Mouse (Mus musculus) neural tube, embryonic 14.5 days (tissue): ENCODE measurements around the gene Cks2. TPM values are rescaled to one million over a fixed set of nuclear protein-coding genes. Genes with fewer than 3 reads are reported as not detected.

Experiments
- ATAC-seq: fragments of 200-750 bp; cut with Nextera tagmentation; 2 replicates; pipeline ENCODE4 v1.8.0; 2017; ENCODE audit warnings: low read depth, mild to moderate bottlenecking, moderate TSS enrichment, moderate library complexity
- H3K27ac ChIP-seq: fragments of 300-500 bp; sonication (generic); 2 replicates; pipeline ENCODE4 v1.5.1; 2014; ENCODE audit warnings: low read depth, mild to moderate bottlenecking, control low read depth, low read length, moderate library complexity, mixed read lengths
- H3K27me3 ChIP-seq: fragments of 300-500 bp; sonication (generic); 2 replicates; pipeline ENCODE4 v1.6.1; 2014; ENCODE audit warnings: low read length; ENCODE audit not compliant: control insufficient read depth, insufficient read depth
- H3K36me3 ChIP-seq: fragments of 300-500 bp; sonication (generic); 2 replicates; pipeline ENCODE4 v1.6.1; 2014; ENCODE audit warnings: low read length, mixed read lengths; ENCODE audit not compliant: control insufficient read depth, insufficient read depth
- H3K4me1 ChIP-seq: fragments of 300-500 bp; sonication (generic); 2 replicates; pipeline ENCODE4 v1.6.1; 2014; ENCODE audit warnings: low read length; ENCODE audit not compliant: control insufficient read depth, insufficient read depth
- H3K4me2 ChIP-seq: fragments of 300-500 bp; sonication (generic); 2 replicates; pipeline ENCODE4 v1.6.1; 2014; ENCODE audit warnings: mild to moderate bottlenecking, low read depth, low read length, control low read depth
- H3K4me3 ChIP-seq: fragments of 300-500 bp; sonication (generic); 2 replicates; pipeline ENCODE4 v1.5.1; 2014; ENCODE audit warnings: low read depth, low read length, control low read depth, mixed read lengths
- H3K9ac ChIP-seq: fragments of 300-500 bp; sonication (generic); replicated peaks from 2 replicates; pipeline ENCODE4 v1.6.1; 2014; ENCODE audit warnings: low read depth, mild to moderate bottlenecking, control low read depth, low read length, mixed read lengths
- H3K9me3 ChIP-seq: fragments of 300-500 bp; sonication (generic); 2 replicates; pipeline ENCODE4 v1.6.1; 2016; ENCODE audit warnings: low read length; ENCODE audit not compliant: control insufficient read depth
- WGBS: fragments of 180-500 bp; shearing (Covaris S2); extraction: QIAGEN DNeasy Blood & Tissue Kit; methylation state at CpG from one replicate; pipeline ENCODE4 v1.1.7; 2014; 5-methylcytosine and 5-hydroxymethylcytosine counted together
- polyA plus RNA-seq: library from polyadenylated mRNA; unstranded; fragments of >200 nt; fragmentation: Nextera tagmentation; extraction: Ambion mirVana; gene quantifications from 2 replicates; pipeline ENCODE4 v1.2.1, GENCODE M21; 2014

Cks2 gene
- polyA plus RNA-seq, 1 experiment from 2014 or later: 24.5 TPM

DNA sequence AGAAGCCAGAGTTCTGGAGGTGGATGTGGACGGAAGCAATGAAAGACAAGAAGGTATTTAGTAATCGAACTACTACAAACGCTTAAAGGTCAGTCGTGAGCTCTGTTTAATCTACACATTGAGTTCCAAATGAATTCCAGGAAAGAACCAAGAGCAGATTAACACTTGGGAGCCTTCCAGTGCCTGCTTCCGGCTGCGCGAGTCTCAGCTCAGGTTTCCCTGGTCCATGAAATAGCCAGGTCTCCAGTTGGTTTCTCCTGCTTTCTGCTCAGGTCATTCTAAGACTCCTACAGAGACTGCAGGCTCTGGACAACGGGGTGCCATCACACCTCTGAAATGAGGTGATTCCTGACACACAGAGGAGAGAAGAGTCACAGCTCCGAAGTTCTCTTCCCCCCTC is 34.0 kb upstream of the Cks2 start:
- Histone ChIP-seq H3K27ac (no peak overlapping the region), H3K4me2 (no peak overlapping the region), H3K4me1 (no peaks in the 10 kb centered on the region), H3K4me3 (no peak overlapping the region), H3K27me3 (no peaks in the 10 kb centered on the region), H3K9me3 (no peaks in the 10 kb centered on the region), H3K36me3 (no peaks in the 10 kb centered on the region), H3K9ac (no peak overlapping the region)
- 38% methylated on average over 9 of the region's 9 CpGs for WGBS
- ATAC-seq: no peak

DNA sequence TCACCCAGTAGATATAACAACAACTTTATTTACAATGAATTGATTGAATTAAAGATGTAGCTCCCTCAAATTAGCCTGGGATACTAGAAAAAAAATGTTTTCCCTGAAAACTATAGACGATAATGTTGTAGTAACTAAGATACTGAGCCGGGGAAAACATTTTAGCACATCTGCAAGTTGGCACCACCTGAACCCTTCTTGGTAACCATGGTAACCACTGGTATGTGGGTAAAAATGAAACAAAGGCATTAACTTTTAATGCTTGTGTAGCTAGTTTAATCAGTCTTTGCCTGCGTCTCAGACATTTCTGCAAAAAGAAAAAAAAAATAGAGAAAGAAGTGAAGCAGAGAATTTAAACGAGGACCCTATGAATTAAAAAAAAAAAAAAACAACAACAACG is 33.5 kb upstream of the Cks2 start:
- Histone ChIP-seq H3K36me3 (no peaks in the 10 kb centered on the region), H3K9ac (no peak overlapping the region), H3K27ac (no peak overlapping the region), H3K4me3 (no peak overlapping the region), H3K4me2 (no peak overlapping the region), H3K27me3 (no peaks in the 10 kb centered on the region), H3K9me3 (no peaks in the 10 kb centered on the region), H3K4me1 (no peaks in the 10 kb centered on the region)
- 48% methylated on average over 5 of the region's 5 CpGs for WGBS
- ATAC-seq: no peak

- no peak overlapping the region for H3K4me3 ChIP-seq
- ATAC-seq: no peak
- 69% methylated on average over 10 of the region's 10 CpGs for WGBS
Observed at GRCm38 (mm10) chr13:51615815-51616214, 29.2 kb upstream of the Cks2 start.

DNA sequence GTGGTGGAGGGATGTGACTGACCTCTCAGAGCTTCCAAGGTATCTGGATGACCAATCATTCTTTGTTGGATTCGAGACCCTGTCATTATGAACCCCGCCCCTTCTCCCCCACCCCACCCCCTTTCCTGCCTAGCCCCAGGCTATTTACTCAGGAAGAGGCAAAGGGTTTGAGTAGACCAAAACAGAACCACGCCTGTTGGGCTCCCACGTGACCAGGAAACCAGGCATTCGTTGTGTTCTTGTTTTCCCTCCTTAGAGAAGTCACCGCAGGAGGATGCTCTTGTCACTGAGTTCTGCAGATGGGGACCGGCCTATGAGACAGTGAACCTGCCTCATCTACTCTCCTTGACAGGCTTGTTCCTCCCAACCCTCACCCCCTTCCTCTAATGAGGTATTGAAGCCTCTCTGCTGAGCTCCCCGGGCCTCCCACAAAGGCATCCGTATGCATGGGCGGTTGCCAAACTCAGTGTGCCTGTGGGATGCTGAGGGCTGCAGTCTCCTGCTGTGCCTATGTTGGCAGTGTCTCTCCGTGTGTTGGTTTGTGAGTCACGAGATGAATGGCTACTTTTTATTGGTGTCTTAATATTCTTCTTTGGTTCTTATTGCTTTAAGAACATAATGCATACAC is 28.5 kb upstream of the Cks2 start:
- peak; percentile 76 for ATAC-seq
- WGBS: 9% methylated on average over 12 of the region's 12 CpGs
- Histone ChIP-seq H3K36me3 (no peaks in the 10 kb centered on the region), H3K27me3 (no peaks in the 10 kb centered on the region), H3K9me3 (no peaks in the 10 kb centered on the region), H3K4me2 (no peak overlapping the region), H3K4me1 (no peaks in the 10 kb centered on the region), H3K27ac (no peak overlapping the region), H3K9ac (no peak overlapping the region), H3K4me3 (no peak overlapping the region)

More at GRCm38 (mm10) chr13:51615815-51616214, 29.2 kb upstream of the Cks2 start:
- no peaks in the 10 kb centered on the region for H3K4me1 ChIP-seq
- no peak overlapping the region for H3K4me2 ChIP-seq
- no peaks in the 10 kb centered on the region for H3K9me3 ChIP-seq
- no peak overlapping the region for H3K27ac ChIP-seq
- no peak overlapping the region for H3K9ac ChIP-seq
- no peaks in the 10 kb centered on the region for H3K27me3 ChIP-seq
- H3K36me3 ChIP-seq: no peaks in the 10 kb centered on the region

GRCm38 (mm10) chr13:51617306-51617705 is 27.7 kb upstream of the Cks2 start:
- H3K4me3 ChIP-seq: no peak overlapping the region
- 73% methylated on average over 1 of the region's 1 CpGs for WGBS
- H3K27me3 ChIP-seq: no peaks in the 10 kb centered on the region
- no peaks in the 10 kb centered on the region for H3K4me1 ChIP-seq
- no peak overlapping the region for H3K27ac ChIP-seq
- no peak overlapping the region for H3K9ac ChIP-seq
- H3K9me3 ChIP-seq: no peaks in the 10 kb centered on the region
- H3K4me2 ChIP-seq: no peak overlapping the region
- H3K36me3 ChIP-seq: no peaks in the 10 kb centered on the region
- no peak for ATAC-seq

- ATAC-seq: peak; percentile 58; the same call in 1 of the 2 replicates
Observed at GRCm38 (mm10) chr13:51617861-51618260, 27.2 kb upstream of the Cks2 start.

GRCm38 (mm10) chr13:51618602-51619001 is 26.4 kb upstream of the Cks2 start:
- Histone ChIP-seq H3K27ac (no peak overlapping the region), H3K4me3 (no peak overlapping the region), H3K4me1 (no peaks in the 10 kb centered on the region), H3K9ac (no peak overlapping the region), H3K9me3 (no peaks in the 10 kb centered on the region), H3K36me3 (no peaks in the 10 kb centered on the region), H3K27me3 (no peaks in the 10 kb centered on the region), H3K4me2 (no peak overlapping the region)
- no peak for ATAC-seq
- 11% methylated on average over 6 of the region's 9 CpGs for WGBS

More at GRCm38 (mm10) chr13:51617861-51618260, 27.2 kb upstream of the Cks2 start:
- Histone ChIP-seq H3K36me3 (no peaks in the 10 kb centered on the region), H3K9me3 (no peaks in the 10 kb centered on the region), H3K9ac (no peak overlapping the region), H3K27ac (no peak overlapping the region), H3K27me3 (no peaks in the 10 kb centered on the region), H3K4me2 (no peak overlapping the region), H3K4me3 (no peak overlapping the region), H3K4me1 (no peaks in the 10 kb centered on the region)
- WGBS: 20% methylated on average over 6 of the region's 6 CpGs

DNA sequence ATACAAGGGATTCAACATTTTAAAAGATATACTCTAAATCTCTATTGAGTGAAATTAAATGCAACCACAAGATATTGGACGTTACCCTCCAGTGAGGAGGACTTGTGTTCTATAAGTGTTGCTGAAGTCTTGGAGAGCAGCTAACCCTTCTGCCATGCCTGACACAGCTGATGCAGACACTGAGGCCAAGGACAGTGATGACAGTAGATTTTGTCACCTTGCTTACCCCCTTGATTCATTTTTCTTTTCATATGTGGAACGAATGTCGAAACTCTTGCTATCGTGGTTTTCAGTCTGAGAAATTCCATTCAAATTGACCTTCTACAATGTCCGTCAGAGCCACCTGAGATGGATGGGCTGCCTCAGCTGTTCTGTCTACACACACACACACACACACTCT is 22.4 kb upstream of the Cks2 start:
- H3K27ac ChIP-seq: no peak overlapping the region
- H3K4me2 ChIP-seq: no peak overlapping the region
- 89% methylated on average over 5 of the region's 5 CpGs for WGBS
- H3K9me3 ChIP-seq: no peaks in the 10 kb centered on the region
- no peaks in the 10 kb centered on the region for H3K27me3 ChIP-seq
- no peak overlapping the region for H3K9ac ChIP-seq
- no peaks in the 10 kb centered on the region for H3K36me3 ChIP-seq
- H3K4me1 ChIP-seq: no peaks in the 10 kb centered on the region
- no peak overlapping the region for H3K4me3 ChIP-seq
- no peak for ATAC-seq

GRCm38 (mm10) chr13:51623678-51624077 is 21.4 kb upstream of the Cks2 start:
- H3K36me3 ChIP-seq: no peaks in the 10 kb centered on the region
- H3K27me3 ChIP-seq: no peaks in the 10 kb centered on the region
- no peaks in the 10 kb centered on the region for H3K4me1 ChIP-seq
- ATAC-seq: no peak
- no peak overlapping the region for H3K4me3 ChIP-seq
- H3K4me2 ChIP-seq: no peak overlapping the region
- H3K9ac ChIP-seq: no peak overlapping the region
- no peaks in the 10 kb centered on the region for H3K9me3 ChIP-seq
- 85% methylated on average over 2 of the region's 2 CpGs for WGBS
- no peak overlapping the region for H3K27ac ChIP-seq
